Mouse (Mus musculus) MEL (cell line): ENCODE results near the gene Sla2. TPM values are rescaled to one million over a fixed set of nuclear protein-coding genes. Genes with fewer than 3 reads are reported as not detected.

ENCODE experiments used
- DNase-seq: peaks from one replicate; pipeline ENCODE4 v3.0.0; 2011; ENCODE audit warnings: low read depth, low spot score
- H3K27ac ChIP-seq: 2 replicates; pipeline ENCODE4 v1.5.1; 2012; ENCODE audit warnings: low read depth, mild to moderate bottlenecking, control low read depth, low read length, moderate library complexity; ENCODE audit not compliant: control insufficient read depth
- H3K27me3 ChIP-seq, 2 experiments: fragments of 150-350 bp in 1 of 2; sonication (generic) in 1 of 2; 2 replicates each; pipeline ENCODE4 v1.6.1; 2012; ENCODE audit warnings: low read length in 2 of 2, mild to moderate bottlenecking in 2 of 2, improper control_type of control experiment in 1 of 2, moderate library complexity in 1 of 2; ENCODE audit not compliant: insufficient read depth in 2 of 2, control insufficient read depth in 1 of 2
- H3K36me3 ChIP-seq, 2 experiments: 2 replicates each; pipeline ENCODE4 v1.6.1; 2012 to 2014; ENCODE audit warnings: low read length in 2 of 2, improper control_type of control experiment in 1 of 2, inconsistent platforms in 1 of 2, mild to moderate bottlenecking in 1 of 2; ENCODE audit not compliant: insufficient read depth in 2 of 2, control insufficient read depth in 1 of 2
- H3K4me1 ChIP-seq, 2 experiments: fragments of 150-350 bp in 1 of 2; sonication (generic) in 1 of 2; 2 replicates each; pipeline ENCODE4 v1.6.1; 2012; ENCODE audit warnings: low read length in 2 of 2, improper control_type of control experiment in 1 of 2, mild to moderate bottlenecking in 1 of 2; ENCODE audit not compliant: insufficient read depth in 2 of 2, control insufficient read depth in 1 of 2
- H3K4me3 ChIP-seq, 2 experiments: fragments of 150-350 bp in 1 of 2; sonication (generic) in 1 of 2; 2 replicates each; pipeline ENCODE4 v1.5.1; 2012; ENCODE audit warnings: low read depth in 2 of 2, low read length in 2 of 2, mild to moderate bottlenecking in 2 of 2, moderate library complexity in 2 of 2, control low read depth in 1 of 2, improper control_type of control experiment in 1 of 2; ENCODE audit not compliant: control insufficient read depth in 1 of 2, insufficient read depth in 1 of 2
- H3K79me2 ChIP-seq: 2 replicates; pipeline ENCODE4 v1.6.1; 2012; ENCODE audit warnings: mild to moderate bottlenecking, low read length, moderate library complexity; ENCODE audit not compliant: control insufficient read depth, poor library complexity, insufficient read depth
- H3K9ac ChIP-seq: 2 replicates; pipeline ENCODE4 v1.6.1; 2012; ENCODE audit warnings: low read depth, mild to moderate bottlenecking, control low read depth, low read length, moderate library complexity; ENCODE audit not compliant: control insufficient read depth, poor library complexity, severe bottlenecking
- H3K9me3 ChIP-seq: fragments of 150-350 bp; sonication (generic); replicated peaks from 2 replicates; pipeline ENCODE4 v1.6.1; 2012; ENCODE audit warnings: mild to moderate bottlenecking, low read length, improper control_type of control experiment, moderate library complexity; ENCODE audit not compliant: insufficient read depth
- BHLHE40 ChIP-seq: IDR thresholded peaks from 2 replicates; pipeline ENCODE4 v1.6.1; 2012; ENCODE audit warnings: low read depth, mild to moderate bottlenecking, inconsistent platforms, low read length, improper control_type of control experiment, borderline replicate concordance
- CHD1 ChIP-seq: IDR thresholded peaks from 2 replicates; pipeline ENCODE4 v1.6.1; 2012; ENCODE audit warnings: low read depth, mild to moderate bottlenecking, inconsistent platforms, low read length, improper control_type of control experiment
- CHD2 ChIP-seq: IDR thresholded peaks from 2 replicates; pipeline ENCODE4 v1.6.1; 2011; ENCODE audit warnings: low read length, improper control_type of control experiment
- E2F4 ChIP-seq: IDR thresholded peaks from 2 replicates; pipeline ENCODE4 v1.6.1; 2011; ENCODE audit warnings: low read depth, low read length, improper control_type of control experiment, borderline replicate concordance
- ELF1 ChIP-seq: IDR thresholded peaks from 2 replicates; pipeline ENCODE4 v1.6.1; 2014; ENCODE audit warnings: low read depth, mild to moderate bottlenecking, inconsistent platforms, low read length, improper control_type of control experiment, moderate library complexity
- ETS1 ChIP-seq: IDR thresholded peaks from 2 replicates; pipeline ENCODE4 v1.6.1; 2012; ENCODE audit warnings: low read depth, mild to moderate bottlenecking, inconsistent platforms, low read length, improper control_type of control experiment, moderate library complexity
- MAZ ChIP-seq: IDR thresholded peaks from 2 replicates; pipeline ENCODE4 v1.6.1; 2012; ENCODE audit warnings: low read depth, mild to moderate bottlenecking, inconsistent platforms, low read length, improper control_type of control experiment
- MEF2A ChIP-seq: IDR thresholded peaks from 2 replicates; pipeline ENCODE4 v1.6.1; 2014; ENCODE audit warnings: low read depth, mild to moderate bottlenecking, inconsistent platforms, low read length, improper control_type of control experiment; ENCODE audit not compliant: poor library complexity, insufficient replicate concordance, severe bottlenecking; ENCODE audit errors: extremely low read depth
- MXI1 ChIP-seq: IDR thresholded peaks from 2 replicates; pipeline ENCODE4 v1.6.1; 2011; ENCODE audit warnings: mild to moderate bottlenecking, low read depth, low read length, improper control_type of control experiment
- MYC ChIP-seq: IDR thresholded peaks from 2 replicates; pipeline ENCODE4 v1.6.1; 2011; ENCODE audit warnings: low read depth, mild to moderate bottlenecking, low read length, improper control_type of control experiment, moderate library complexity
- POLR2A ChIP-seq, 2 experiments: IDR thresholded peaks; 2 replicates each; pipeline ENCODE4 v1.6.1; 2011 to 2012; ENCODE audit warnings: low read length in 2 of 2, mild to moderate bottlenecking in 2 of 2, control low read depth in 1 of 2, improper control_type of control experiment in 1 of 2, low read depth in 1 of 2, moderate library complexity in 1 of 2; ENCODE audit not compliant: control insufficient read depth in 1 of 2, insufficient read depth in 1 of 2, poor library complexity in 1 of 2
- POLR2AphosphoS2 ChIP-seq: IDR thresholded peaks from 2 replicates; pipeline ENCODE4 v1.6.1; 2011; ENCODE audit warnings: low read length, improper control_type of control experiment
- POLR2AphosphoS5 ChIP-seq: IDR thresholded peaks from 2 replicates; pipeline ENCODE4 v1.6.1; 2012; ENCODE audit warnings: low read depth, borderline replicate concordance, mild to moderate bottlenecking, inconsistent platforms, low read length, moderate library complexity, mixed read lengths
- RAD21 ChIP-seq: IDR thresholded peaks from 2 replicates; pipeline ENCODE4 v1.6.1; 2011; ENCODE audit warnings: mild to moderate bottlenecking, low read depth, low read length, improper control_type of control experiment
- RCOR1 ChIP-seq: IDR thresholded peaks from 2 replicates; pipeline ENCODE4 v1.6.1; 2012; ENCODE audit warnings: low read depth, mild to moderate bottlenecking, inconsistent platforms, low read length, improper control_type of control experiment
- SIN3A ChIP-seq: IDR thresholded peaks from 2 replicates; pipeline ENCODE4 v1.6.1; 2012; ENCODE audit warnings: low read length, improper control_type of control experiment, inconsistent platforms
- SMC3 ChIP-seq: IDR thresholded peaks from 2 replicates; pipeline ENCODE4 v1.6.1; 2011; ENCODE audit warnings: low read depth, low read length, improper control_type of control experiment
- TAL1 ChIP-seq: IDR thresholded peaks from 2 replicates; pipeline ENCODE4 v1.6.1; 2012; ENCODE audit warnings: mild to moderate bottlenecking, inconsistent platforms, low read length, moderate library complexity, mixed read lengths
- TCF12 ChIP-seq: IDR thresholded peaks from 2 replicates; pipeline ENCODE4 v1.6.1; 2014; ENCODE audit warnings: low read depth, mild to moderate bottlenecking, inconsistent platforms, low read length, improper control_type of control experiment, moderate library complexity
- UBTF ChIP-seq: IDR thresholded peaks from 2 replicates; pipeline ENCODE4 v1.6.1; 2012; ENCODE audit warnings: low read depth, mild to moderate bottlenecking, inconsistent platforms, low read length, improper control_type of control experiment, moderate library complexity, borderline replicate concordance; ENCODE audit not compliant: insufficient read depth
- USF1 ChIP-seq: IDR thresholded peaks from 2 replicates; pipeline ENCODE4 v1.6.1; 2014; ENCODE audit warnings: low read depth, mild to moderate bottlenecking, inconsistent platforms, low read length, improper control_type of control experiment, moderate library complexity
- USF2 ChIP-seq, 2 experiments: IDR thresholded peaks; 2 replicates each; pipeline ENCODE4 v1.6.1; 2011 to 2012; ENCODE audit warnings: improper control_type of control experiment in 2 of 2, low read length in 2 of 2, borderline replicate concordance in 1 of 2, inconsistent platforms in 1 of 2, low read depth in 1 of 2, mild to moderate bottlenecking in 1 of 2; ENCODE audit not compliant: insufficient read depth in 1 of 2
- ZC3H11A ChIP-seq: IDR thresholded peaks from 2 replicates; pipeline ENCODE4 v1.6.1; 2012; ENCODE audit warnings: low read depth, mild to moderate bottlenecking, inconsistent platforms, low read length, improper control_type of control experiment
- ZKSCAN1 ChIP-seq: IDR thresholded peaks from 2 replicates; pipeline ENCODE4 v1.6.1; 2012; ENCODE audit warnings: low read depth, mild to moderate bottlenecking, inconsistent platforms, low read length, improper control_type of control experiment, moderate library complexity
- ZMIZ1 ChIP-seq: IDR thresholded peaks from 2 replicates; pipeline ENCODE4 v1.6.1; 2012; ENCODE audit warnings: low read depth, mild to moderate bottlenecking, inconsistent platforms, low read length, improper control_type of control experiment, moderate library complexity
- ZNF384 ChIP-seq: IDR thresholded peaks from 2 replicates; pipeline ENCODE4 v1.6.1; 2012; ENCODE audit warnings: low read depth, mild to moderate bottlenecking, inconsistent platforms, low read length, improper control_type of control experiment
- polyA plus RNA-seq, 2 experiments: library from polyadenylated mRNA; stranded (reverse) in 1 of 2; unstranded in 1 of 2; fragments of >175 nt in 1 of 2; fragments of >200 nt in 1 of 2; gene quantifications; 2 replicates each; pipeline versions ENCODE4 v1.2.1 to v1.2.4; 2012; ENCODE audit warnings: low replicate concordance in 2 of 2, low read depth in 1 of 2; ENCODE audit not compliant: insufficient read length in 2 of 2, insufficient read depth in 1 of 2, missing spikeins in 1 of 2
- total RNA-seq: library from RNA; depleted of rRNA; stranded (reverse); fragments of 300-350 nt; gene quantifications from 2 replicates; pipeline ENCODE4 v1.2.3, GENCODE M21; 2012

The Sla2 gene
- total and polyA plus RNA-seq, 3 experiments = 0.40 to 9.0 TPM; not detected in 1

GRCm38 (mm10) chr2:156844715-156845114, 42.3 kb downstream of the Sla2 start:
- H3K27ac ChIP-seq = no peak overlapping the region
- H3K27me3 ChIP-seq = no peaks in the 10 kb centered on the region
- no peak overlapping the region for H3K4me3 ChIP-seq
- H3K9ac ChIP-seq = no peak overlapping the region
- H3K4me1 ChIP-seq = peaks cover 3 to 16% of the 10 kb centered on the region in 2 experiments; a peak in 2 of 4 replicates
- DNase-seq = no peak
- H3K36me3 ChIP-seq = peaks cover 14 to 16% of the 10 kb centered on the region in 2 experiments
- TF ChIP-seq MXI1 = no peak
- no peak for TF ChIP-seq MEF2A
- no peak for TF ChIP-seq TAL1
- no peak for TF ChIP-seq RAD21
- no peak for TF ChIP-seq UBTF
- no peak for TF ChIP-seq TCF12
- TF ChIP-seq POLR2A (IDR thresholded peaks at IDR 0.05; ENCODE audit: control insufficient read depth in 1 of 2, insufficient read depth in 1 of 2, low read depth in 1 of 2, low read length in 2 of 2, poor library complexity in 1 of 2) = no peak
- no peak for TF ChIP-seq ETS1
- no peak for TF ChIP-seq ELF1
- TF ChIP-seq MYC = no peak
- no peak for TF ChIP-seq ZNF384
- no peak for TF ChIP-seq CHD1
- TF ChIP-seq ZC3H11A = no peak
- no peak for TF ChIP-seq CHD2
- no peak for TF ChIP-seq ZMIZ1
- TF ChIP-seq ZKSCAN1 = no peak
- no peak for TF ChIP-seq POLR2AphosphoS5
- no peak for TF ChIP-seq USF2 (IDR thresholded peaks at IDR 0.05; ENCODE audit: borderline replicate concordance in 1 of 2, insufficient read depth in 1 of 2, low read depth in 1 of 2, low read length in 2 of 2)
- no peak for TF ChIP-seq USF1
- TF ChIP-seq, all 39 proteins: peak for 0
- H3K79me2 ChIP-seq = peaks cover 44% of the 10 kb centered on the region
- H3K9me3 ChIP-seq = no peaks in the 10 kb centered on the region

GRCm38 (mm10) chr2:156843331-156843730, 43.7 kb downstream of the Sla2 start:
- H3K9ac ChIP-seq = no peak overlapping the region
- DNase-seq = no peak
- H3K36me3 ChIP-seq = peaks cover 11 to 16% of the 10 kb centered on the region in 2 experiments
- peaks cover 3 to 14% of the 10 kb centered on the region in 2 experiments; a peak in 3 of 4 replicates for H3K4me1 ChIP-seq
- no peaks in the 10 kb centered on the region for H3K9me3 ChIP-seq
- peaks cover 45% of the 10 kb centered on the region for H3K79me2 ChIP-seq
- no peaks in the 10 kb centered on the region for H3K27me3 ChIP-seq
- TF ChIP-seq RAD21 = no peak
- TF ChIP-seq POLR2AphosphoS5 = no peak
- no peak for TF ChIP-seq E2F4
- no peak for TF ChIP-seq SIN3A
- no peak for TF ChIP-seq POLR2AphosphoS2
- no peak for TF ChIP-seq MAZ
- no peak for TF ChIP-seq BHLHE40
- no peak for TF ChIP-seq RCOR1
- no peak for TF ChIP-seq SMC3
- no peak overlapping the region for H3K27ac ChIP-seq
- H3K4me3 ChIP-seq = no peak overlapping the region
